Mouse (Mus musculus) forebrain, embryonic 12.5 days (tissue): ENCODE data around the gene Ms4a6d. TPM values are rescaled to one million over a fixed set of nuclear protein-coding genes. Genes with fewer than 3 reads are reported as not detected.
"Not testable (repeated sequence)": the region's sequence is repeated elsewhere in the genome, so short reads cannot be mapped to it uniquely, and the experiment has no call there.

Experiments used
- ATAC-seq: fragments of 200-750 bp; cut with Nextera tagmentation; 2 replicates; pipeline ENCODE4 v1.8.0; 2017; ENCODE audit warnings: moderate TSS enrichment; ENCODE audit not compliant: low FRiP score
- H3K27ac ChIP-seq: fragments of 300-500 bp; sonication (generic); 2 replicates; pipeline ENCODE4 v1.5.1; 2016; ENCODE audit warnings: mild to moderate bottlenecking
- H3K27me3 ChIP-seq: fragments of 300-500 bp; sonication (generic); 2 replicates; pipeline ENCODE4 v1.6.1; 2016; ENCODE audit warnings: mild to moderate bottlenecking
- H3K36me3 ChIP-seq: fragments of 300-500 bp; sonication (generic); replicated peaks from 2 replicates; pipeline ENCODE4 v1.6.1; 2016; ENCODE audit warnings: mild to moderate bottlenecking
- H3K4me1 ChIP-seq: fragments of 300-500 bp; sonication (generic); 2 replicates; pipeline ENCODE4 v1.6.1; 2016
- H3K4me2 ChIP-seq: fragments of 300-500 bp; sonication (generic); 2 replicates; pipeline ENCODE4 v1.6.1; 2016; ENCODE audit warnings: mild to moderate bottlenecking, moderate library complexity
- H3K4me3 ChIP-seq: fragments of 300-500 bp; sonication (generic); replicated peaks from 2 replicates; pipeline ENCODE4 v1.5.1; 2016; ENCODE audit warnings: mild to moderate bottlenecking
- H3K9ac ChIP-seq: fragments of 300-500 bp; sonication (generic); 2 replicates; pipeline ENCODE4 v1.6.1; 2016; ENCODE audit warnings: mild to moderate bottlenecking
- H3K9me3 ChIP-seq: fragments of 300-500 bp; sonication (generic); 2 replicates; pipeline ENCODE4 v1.6.1; 2016
- WGBS: fragments of 180-500 bp; shearing (Covaris S2); methylation state at CpG from one replicate; pipeline ENCODE4 v1.1.7; 2016; 5-methylcytosine and 5-hydroxymethylcytosine counted together
- polyA plus RNA-seq: library from polyadenylated mRNA; unstranded; fragments of >200 nt; fragmentation: Nextera tagmentation; extraction: Ambion mirVana; gene quantifications from 2 replicates; pipeline ENCODE4 v1.2.1, GENCODE M21; 2016

The Ms4a6d gene
- polyA plus RNA-seq, 1 experiment from 2014 or later: 1.4 TPM

DNA sequence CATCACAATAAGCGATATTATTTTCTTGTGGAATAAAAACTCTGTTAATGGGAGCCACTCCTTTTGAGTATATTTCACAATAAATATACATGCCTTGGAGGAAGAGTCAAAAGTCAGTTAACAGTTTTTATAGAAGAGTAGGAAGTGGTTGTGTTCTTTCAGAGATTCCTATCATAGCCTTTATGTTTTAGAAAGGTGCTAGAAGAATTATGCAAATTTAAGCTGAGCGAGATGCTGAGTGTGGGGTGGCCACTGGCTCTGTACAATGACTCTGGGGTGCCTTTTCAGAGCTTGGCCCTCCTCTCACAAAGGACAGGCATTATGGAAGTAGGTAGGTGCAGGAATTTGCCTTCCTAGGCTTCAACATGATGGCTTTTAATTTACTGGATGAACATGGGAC, 60.3 kb downstream of the Ms4a6d start:
- not testable (repeated sequence) for H3K9me3 ChIP-seq, H3K9ac ChIP-seq, H3K27me3 ChIP-seq, H3K4me3 ChIP-seq, H3K4me2 ChIP-seq, H3K27ac ChIP-seq, H3K36me3 ChIP-seq, H3K4me1 ChIP-seq, ATAC-seq
- 87% methylated on average over 2 of the region's 2 CpGs for WGBS

DNA sequence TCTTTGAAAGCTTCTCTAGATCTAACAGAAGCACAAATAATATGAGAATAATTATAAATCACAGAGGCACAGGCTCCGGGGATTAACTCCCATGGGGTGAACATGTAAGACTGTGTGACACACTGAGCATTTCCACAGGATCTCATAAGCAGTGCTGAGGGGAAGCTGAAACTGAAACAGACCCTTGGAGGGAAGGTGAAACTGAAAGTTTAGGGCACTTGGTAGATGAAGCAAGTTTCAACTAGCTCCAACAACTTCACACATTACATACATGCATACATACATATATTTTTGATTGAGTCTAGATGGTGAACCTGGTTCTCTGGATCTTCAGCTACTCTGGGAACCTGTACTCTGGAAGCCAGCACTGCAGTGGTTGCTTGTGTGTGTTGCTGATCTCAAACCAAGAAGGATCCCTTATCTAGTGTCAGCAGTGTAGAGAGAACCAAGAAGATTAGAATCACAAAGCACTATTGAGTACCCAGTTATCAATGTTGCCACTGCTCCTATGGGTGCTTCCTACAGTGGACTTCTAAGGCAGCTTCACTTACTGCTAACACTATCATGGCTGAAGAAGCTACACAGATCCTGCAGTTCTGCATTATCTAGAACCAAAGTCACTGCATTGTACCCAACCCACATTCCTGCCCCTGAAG, 64.4 kb downstream of the Ms4a6d start:
- H3K4me2 ChIP-seq, H3K9me3 ChIP-seq, H3K27me3 ChIP-seq, H3K4me3 ChIP-seq, H3K36me3 ChIP-seq, H3K27ac ChIP-seq, ATAC-seq, H3K9ac ChIP-seq, H3K4me1 ChIP-seq: not testable (repeated sequence)
- WGBS: 78% methylated on average over 1 of the region's 1 CpGs

DNA sequence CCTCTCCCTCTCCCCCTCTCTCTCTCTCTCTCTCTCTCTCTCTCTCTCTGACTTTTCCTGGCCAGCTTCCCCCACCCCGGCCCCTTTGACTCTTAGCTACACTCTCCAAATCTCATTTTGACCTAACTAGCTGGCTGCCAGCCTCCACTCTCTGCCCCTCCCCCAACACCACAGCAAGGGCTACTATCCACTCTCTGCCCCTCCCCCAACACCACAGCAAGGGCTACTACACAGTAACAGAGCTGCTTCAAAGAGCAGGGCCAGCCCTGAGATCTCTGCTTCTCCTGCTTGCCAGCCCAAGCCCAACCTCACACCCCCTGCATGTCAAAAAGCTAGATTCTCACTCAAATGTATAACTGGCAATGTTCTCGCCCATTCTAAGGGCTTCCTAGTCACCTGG, 67.3 kb downstream of the Ms4a6d start:
- Histone ChIP-seq H3K27ac (no peak overlapping the region), H3K9me3 (no peaks in the 10 kb centered on the region), H3K27me3 (no peaks in the 10 kb centered on the region), H3K36me3 (no peaks in the 10 kb centered on the region), H3K4me1 (no peaks in the 10 kb centered on the region), H3K4me3 (no peak overlapping the region), H3K4me2 (no peak overlapping the region), H3K9ac (no peak overlapping the region)
- 31% methylated on average over 2 of the region's 2 CpGs for WGBS
- ATAC-seq: no peak

Other genes starting within 250 kb of the Ms4a6d start
- gene Ms4a4a, start 229.3 kb downstream of the Ms4a6d start, polyA plus RNA-seq: 1.4 and 2.4 TPM in 2 replicates
- not detected in 2 replicates for gene Ms4a4c, start 200.1 kb downstream of the Ms4a6d start, polyA plus RNA-seq
- gene Ms4a4b, start 161.3 kb downstream of the Ms4a6d start, polyA plus RNA-seq: not detected in 2 replicates
- 1.6 and 1.8 TPM in 2 replicates for gene Ms4a6c, start 135.5 kb downstream of the Ms4a6d start, polyA plus RNA-seq
- gene Gm8369, start 118.9 kb downstream of the Ms4a6d start, polyA plus RNA-seq: not detected in 2 replicates
- gene Ms4a6b, start 88.3 kb downstream of the Ms4a6d start, polyA plus RNA-seq: 1.6 and 2.1 TPM in 2 replicates
- gene Ms4a4d, start 68.0 kb downstream of the Ms4a6d start, polyA plus RNA-seq: not detected in 2 replicates
- not detected in 2 replicates for gene Ms4a2, start 18.9 kb upstream of the Ms4a6d start, polyA plus RNA-seq
- gene Ms4a3, start 36.0 kb upstream of the Ms4a6d start, polyA plus RNA-seq: not detected in 2 replicates
- not detected in 2 replicates for gene Oosp2, start 55.7 kb upstream of the Ms4a6d start, polyA plus RNA-seq
- not detected in 2 replicates for gene Oosp1, start 86.3 kb upstream of the Ms4a6d start, polyA plus RNA-seq
- gene Oosp3, start 92.2 kb upstream of the Ms4a6d start, polyA plus RNA-seq: not detected in 2 replicates
- not detected in 2 replicates for gene Gif, start 142.7 kb upstream of the Ms4a6d start, polyA plus RNA-seq
- gene Mrpl16, start 165.5 kb upstream of the Ms4a6d start, polyA plus RNA-seq: 43.6 and 49.0 TPM in 2 replicates
- gene Stx3, start 214.6 kb upstream of the Ms4a6d start, polyA plus RNA-seq: 7.5 and 8.1 TPM in 2 replicates
- gene Olfr1417, start 234.4 kb upstream of the Ms4a6d start, polyA plus RNA-seq: not detected in 2 replicates